Mouse (Mus musculus) cerebellum, adult 2 months (tissue): ENCODE measurements at regions not wholly inside any gene's neighbourhood (a gene's known extent, or its start where the extent isn't known, plus 50 kb on each side); places are given as distances from the start of the nearest gene placed in this dataset.

Source experiments
- CTCF ChIP-seq: fragments of 200-500 bp; IDR thresholded peaks from 2 replicates; pipeline ENCODE4 v1.5.1; 2011; ENCODE audit warnings: low read depth, mild to moderate bottlenecking, control low read depth, low read length, moderate library complexity, borderline replicate concordance; ENCODE audit not compliant: insufficient read depth
- POLR2A ChIP-seq: fragments of 200-500 bp; IDR thresholded peaks from 2 replicates; pipeline ENCODE4 v1.6.1; 2011; ENCODE audit warnings: low read length, control low read depth, borderline replicate concordance; ENCODE audit not compliant: insufficient read depth

DNA sequence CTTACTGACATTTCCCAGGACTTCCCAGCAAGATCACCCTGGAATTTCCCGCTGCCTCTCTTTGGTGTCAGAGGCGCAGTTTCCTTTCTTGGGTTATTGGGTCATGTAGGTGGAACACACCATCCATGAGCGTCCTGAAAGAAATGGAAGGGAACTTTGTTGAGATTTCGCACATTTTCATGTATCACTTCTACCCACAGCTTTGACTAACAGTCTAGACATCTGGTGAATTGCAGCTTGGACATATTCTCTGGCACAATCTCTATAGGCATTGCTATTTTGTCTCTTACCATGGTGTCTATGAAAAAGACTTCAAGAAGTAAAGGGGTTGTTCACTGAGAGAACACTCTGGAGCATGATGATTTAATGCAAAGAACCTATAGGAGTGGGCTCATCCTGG, 86.7 kb upstream of the Zfp827 start:
- TF ChIP-seq POLR2A, result no peak
- no peak for TF ChIP-seq CTCF
